Mouse (Mus musculus): ENCODE data around the gene Chd9.

The Chd9 gene

DNA sequence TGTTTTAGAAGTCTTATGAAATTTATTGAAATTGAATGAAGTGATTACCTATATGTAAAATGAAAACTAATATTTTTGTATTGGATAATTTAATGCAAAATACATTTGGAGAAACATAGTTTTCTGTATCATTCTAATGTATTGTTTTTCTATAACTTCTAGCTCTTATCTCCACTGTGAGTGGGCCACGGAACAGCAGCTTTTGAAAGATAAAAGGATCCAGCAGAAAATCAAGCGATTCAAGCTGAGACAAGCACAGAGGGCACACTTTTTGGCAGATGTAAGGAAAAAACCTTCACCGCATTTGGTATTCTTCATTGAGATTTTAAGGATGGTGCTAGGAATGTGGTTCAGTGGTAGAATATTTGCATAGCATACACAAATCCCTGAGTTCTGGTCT, 150.6 kb downstream of the Chd9 start:
- no peak for DNase-seq (ENCODE audit: low spot score)

DNA sequence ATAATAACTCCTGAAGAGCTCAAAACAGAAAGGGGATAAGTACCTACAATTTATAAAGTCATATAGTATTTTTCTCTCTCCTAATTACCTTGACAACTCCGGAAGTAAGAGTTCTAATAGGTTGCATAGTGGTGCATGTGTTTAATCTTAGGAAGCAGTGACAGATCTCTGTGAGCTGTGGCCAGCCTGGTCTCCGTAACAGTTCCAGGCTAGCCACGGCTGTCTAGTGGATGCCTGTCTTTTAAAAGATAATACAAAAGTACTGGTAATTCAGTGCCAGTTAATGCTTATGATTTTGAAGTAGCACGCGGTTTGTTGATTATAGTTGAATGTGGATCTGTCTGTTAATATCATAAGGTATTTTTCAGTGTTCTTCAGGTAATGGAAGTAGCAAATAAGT, 151.1 kb downstream of the Chd9 start:
- no peak for DNase-seq (ENCODE audit: low spot score)

DNA sequence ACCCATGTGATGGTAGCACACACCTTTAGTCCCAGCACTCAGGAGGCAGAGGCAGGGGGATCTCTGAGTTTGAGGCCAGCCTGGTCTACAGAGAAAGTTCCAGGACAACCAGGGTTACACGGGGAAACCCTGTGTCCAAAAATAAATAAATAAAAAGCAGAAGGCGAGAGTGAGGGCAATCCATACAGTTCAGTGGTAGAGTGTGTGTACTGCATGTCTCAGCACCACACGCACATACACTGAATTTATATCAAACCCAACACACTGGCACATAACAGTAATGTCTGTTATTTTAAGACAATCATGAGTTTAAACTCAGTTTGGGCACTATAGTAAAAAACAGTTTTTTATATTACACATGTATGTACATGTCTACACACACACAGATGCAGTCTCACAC, 153.9 kb downstream of the Chd9 start:
- no peak for DNase-seq (ENCODE audit: low spot score)

DNA sequence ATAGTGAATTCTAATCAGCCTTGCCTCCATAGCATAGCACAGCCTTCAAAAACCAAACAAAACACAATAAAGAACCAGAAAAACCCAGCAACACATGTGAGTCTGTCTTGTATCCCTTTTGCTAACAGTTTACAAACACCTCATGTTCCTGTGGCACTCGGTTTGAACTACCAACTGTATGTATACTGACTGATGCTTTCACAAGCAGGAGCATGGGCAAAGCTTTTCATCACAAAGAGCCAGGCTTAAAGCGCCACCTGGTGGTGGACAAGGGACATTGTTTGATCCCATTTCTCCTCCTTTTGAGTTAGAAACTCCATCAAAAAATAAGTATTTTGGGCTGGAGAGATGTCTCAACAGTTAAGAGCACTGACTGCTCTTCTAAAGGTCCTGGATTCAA, 191.6 kb downstream of the Chd9 start:
- peak; percentile 43 for DNase-seq (ENCODE audit: low spot score)

DNA sequence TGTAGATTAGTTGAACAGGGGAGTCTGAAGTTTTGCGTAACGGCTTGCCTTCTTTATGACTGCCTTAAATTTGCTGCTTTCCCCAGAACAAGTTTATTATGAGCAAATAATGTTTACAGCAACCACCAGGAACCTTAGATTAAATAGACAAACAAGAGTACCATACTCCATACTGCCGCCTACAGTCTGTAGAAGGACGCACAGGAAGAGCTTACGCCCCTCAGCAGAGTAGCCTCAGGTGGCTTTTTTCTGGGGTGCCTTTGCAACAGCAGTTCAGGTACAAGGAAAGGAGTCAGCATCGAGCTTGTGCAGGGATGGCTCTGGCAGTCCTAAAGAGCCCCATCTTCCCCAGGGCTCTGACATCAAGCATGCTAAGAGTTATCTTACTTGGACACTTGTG, 206.3 kb downstream of the Chd9 start:
- DNase-seq (ENCODE audit: low spot score) = no peak

DNA sequence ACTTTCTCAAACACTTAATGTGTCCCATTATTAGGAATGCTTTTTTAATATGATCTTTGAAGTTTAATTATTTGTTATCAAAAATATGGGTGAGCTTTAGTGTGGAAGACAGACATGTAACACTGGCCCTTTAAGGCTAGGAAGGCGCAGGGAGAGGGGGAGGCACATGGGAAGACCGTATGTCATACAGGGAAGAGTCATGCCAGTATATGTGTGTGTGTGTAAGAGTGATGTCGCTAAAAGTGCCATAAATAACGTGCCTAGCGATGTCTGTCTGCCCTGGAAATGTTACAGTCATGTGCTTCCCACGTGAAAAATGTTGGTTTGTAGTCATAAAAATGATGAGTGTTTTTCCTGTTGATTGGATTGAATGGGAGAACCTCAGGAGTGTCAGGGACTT, 208.8 kb downstream of the Chd9 start:
- no peak for DNase-seq (ENCODE audit: low spot score)

DNA sequence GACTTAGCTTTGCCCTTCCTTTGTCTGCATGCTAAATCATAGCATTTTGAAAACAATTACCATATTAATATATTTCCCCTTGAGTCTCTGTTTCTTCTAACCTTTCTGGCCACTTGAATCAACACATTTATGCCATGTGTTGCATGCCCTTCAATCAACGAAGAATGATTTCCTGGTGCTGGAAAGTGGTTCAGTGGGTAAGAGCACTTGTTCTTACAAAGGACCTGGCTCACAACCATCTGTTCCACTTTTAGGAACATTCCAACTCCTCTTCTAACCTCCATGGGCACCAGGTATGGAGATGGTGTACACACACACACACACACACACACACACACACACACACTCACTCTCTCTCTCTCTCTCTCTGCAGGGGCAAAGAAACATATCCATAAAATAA, 210.5 kb downstream of the Chd9 start:
- DNase-seq (ENCODE audit: low spot score) = no peak

DNA sequence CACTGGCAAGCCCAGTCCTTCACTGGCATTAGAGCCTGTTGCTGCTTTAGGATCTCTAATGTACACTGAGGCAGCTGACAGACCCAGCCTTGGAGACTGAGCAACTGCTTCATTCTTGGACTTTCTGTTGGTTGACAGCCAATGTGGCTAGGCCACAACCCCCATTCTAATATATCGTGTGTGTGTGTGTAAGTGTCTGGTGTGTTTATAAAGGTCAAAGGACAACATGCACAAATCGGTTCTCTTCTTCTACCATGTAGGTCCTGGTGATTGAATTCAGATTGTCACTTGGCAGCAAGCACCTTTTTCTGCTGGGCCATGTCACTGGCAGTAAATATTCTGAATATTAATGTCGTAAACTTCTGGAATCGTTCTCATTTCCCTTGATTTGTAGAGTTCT, 218.2 kb downstream of the Chd9 start:
- no peak for DNase-seq (ENCODE audit: low spot score)

DNA sequence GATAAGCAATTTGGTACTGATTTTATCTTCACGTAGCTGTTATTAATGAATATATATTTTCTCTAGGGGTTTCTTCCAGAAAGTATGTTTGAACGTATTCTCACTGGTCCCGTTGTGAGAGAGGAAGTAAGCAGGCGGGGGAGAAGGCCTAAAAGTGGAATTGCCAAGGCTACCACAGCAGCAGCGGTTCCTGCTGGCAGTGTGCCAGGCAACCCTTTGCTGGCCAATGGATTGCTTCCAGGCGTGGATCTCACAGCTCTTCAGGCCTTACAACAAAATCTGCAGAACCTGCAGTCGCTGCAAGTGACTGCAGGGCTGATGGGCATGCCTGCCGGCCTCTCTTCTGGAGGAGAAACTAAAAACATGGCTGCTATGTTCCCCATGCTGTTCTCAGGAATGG, 222.9 kb downstream of the Chd9 start:
- peak; percentile 78 for DNase-seq (ENCODE audit: low spot score)

DNA sequence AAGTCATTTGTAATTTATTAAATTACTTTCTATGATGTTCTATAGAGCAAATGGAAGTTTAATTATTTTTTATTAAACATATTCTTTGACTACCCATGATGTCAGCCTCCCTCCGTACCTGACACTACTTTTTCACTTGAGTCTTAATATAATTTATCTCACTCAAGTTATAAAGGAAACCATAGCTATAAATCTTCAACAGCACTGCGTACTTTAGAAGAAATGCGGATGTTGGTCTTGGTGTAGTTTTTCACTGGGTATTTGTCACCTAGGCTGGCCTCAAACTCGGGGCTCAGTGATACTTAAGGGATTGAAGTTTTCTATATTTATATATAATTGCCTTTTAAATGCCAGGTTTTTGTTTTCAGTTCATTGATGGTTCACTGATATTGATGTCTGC, 226.3 kb downstream of the Chd9 start:
- DNase-seq (ENCODE audit: low spot score) = no peak

DNA sequence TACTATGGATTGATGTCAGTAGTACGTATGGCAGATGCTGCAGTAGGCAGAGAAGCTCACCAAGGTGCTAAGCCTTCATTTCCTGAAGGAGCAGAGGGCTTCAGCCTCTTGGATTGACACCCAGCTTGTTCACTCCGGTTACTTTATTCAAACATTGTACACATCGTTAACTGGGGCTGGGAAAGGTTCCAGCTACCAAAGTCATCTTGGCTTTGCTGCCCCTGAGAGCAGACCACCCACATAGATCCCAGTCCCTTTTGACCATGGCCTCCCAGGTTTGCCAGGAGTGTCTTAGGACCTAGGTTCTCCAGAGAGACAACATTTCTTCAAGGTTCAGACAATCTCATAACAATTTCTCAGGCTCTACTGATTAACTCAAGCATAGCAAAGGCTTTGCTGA, 228.7 kb downstream of the Chd9 start:
- DNase-seq (ENCODE audit: low spot score) = no peak

DNA sequence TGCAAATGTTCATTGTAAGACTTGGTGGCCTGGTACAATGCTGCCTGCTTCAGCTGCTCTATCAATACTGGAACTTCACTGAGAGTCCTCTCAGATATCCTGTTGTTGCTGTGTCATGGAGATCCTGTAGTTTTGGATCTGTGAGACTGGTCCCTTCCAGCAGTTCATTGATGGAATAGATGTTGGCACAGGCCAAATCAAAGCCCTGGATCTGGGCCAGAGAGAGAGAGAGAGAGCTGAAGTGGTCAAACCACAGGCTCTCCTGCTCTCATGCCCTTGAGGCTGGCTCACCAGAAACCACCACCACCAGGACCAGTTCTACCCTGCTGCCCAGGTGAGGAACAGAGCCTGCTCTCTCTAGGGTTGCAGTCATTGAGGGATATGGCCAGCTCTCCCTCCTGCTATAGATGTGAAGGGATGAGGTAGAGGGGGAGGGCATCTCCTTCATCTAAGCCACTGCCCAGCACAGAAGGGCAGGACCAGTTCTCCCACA, 231.0 kb downstream of the Chd9 start:
- DNase-seq (ENCODE audit: low spot score) = no peak

DNA sequence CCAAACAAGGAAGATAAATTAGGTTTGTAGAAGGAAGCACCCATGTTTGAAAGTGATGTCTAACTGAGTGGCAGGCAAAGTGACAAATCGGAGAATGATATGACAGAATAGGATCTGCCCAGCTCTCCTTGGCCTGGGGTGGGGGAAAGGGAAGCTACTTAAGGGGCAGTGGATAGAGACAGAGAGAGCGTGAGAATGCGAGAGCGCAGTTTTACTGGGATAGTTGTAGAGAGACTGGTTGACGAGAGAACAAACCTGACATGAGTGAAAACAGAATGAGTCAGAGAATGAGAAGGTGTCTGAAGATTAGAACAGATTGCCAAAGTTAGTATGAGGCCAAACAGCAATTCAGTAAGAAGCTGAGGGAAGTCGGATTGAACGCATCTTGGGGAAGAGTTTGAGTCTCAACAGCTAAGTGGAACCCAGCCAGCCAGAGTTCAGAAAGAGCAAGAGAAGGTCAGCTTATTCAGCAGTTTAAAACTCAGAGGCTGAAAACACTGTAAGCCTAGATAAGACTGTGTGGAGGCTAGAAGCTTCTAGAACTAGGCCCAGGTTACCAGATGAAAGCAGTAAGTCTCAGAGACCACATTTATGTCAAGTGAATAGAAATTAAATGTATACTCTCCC, 231.8 kb downstream of the Chd9 start:
- no peak for DNase-seq (ENCODE audit: low spot score)

DNA sequence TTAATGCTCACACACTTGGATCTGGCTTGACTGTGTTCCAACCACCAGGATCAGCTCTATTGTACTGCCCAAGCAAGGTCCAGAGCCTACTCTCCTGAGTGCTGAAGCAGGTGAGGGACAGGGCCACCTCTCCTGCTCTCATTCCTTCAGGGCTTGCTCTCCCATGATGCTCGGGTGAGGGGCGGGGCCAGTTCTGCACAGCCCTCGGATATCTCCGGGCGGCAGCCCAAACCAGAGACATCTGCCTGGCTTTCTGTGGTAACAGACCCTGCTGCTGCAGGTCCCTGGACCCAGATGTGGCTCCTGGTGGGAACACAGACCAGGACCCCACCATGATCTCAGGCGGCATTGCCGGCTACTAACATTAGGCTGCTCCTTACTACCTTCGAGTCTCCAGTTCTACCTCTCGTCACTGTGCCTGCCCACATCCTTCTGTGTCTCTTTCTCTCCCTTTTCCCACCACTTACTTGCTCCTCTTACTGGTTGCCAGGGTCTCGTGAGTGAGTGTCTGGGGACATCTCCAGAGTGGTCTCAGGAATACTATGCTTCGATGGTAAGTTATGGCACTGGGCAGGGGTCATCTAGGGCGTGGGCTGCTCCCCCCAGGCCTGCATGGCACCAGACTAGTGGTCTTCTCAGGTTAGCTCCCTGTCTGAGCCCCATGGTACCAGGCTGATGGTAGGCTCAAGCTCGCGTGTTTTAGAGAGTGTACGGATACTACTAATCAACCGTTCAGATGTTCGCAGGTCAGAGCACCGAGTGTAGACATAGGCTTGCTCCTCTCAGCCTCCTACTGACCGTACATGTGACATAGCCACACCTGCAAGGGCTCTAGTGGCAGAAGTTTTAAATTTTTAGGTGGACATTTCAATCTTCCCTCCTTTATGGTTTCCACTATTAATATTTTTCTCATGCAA, 232.7 kb downstream of the Chd9 start:
- no peak for DNase-seq (ENCODE audit: low spot score)

DNA sequence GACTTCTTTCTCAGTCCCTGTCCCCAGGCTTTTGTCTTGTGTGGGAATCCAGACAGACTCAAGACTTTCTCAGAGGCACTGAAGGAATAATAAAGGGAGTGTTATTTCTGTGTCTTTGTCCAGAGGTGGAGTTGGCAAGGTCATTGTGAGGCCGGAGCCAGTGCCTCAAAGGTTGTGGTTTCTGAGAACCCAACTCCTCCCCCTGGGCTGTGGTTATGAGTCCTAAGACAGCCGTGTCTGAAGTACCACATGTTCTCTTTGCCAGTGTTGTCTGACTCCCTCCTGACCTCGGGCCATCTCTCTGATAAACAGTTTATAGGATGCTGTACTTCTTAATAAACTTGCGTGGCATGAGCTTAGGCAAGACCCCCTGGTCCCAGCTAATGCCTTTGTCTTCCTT, 237.0 kb downstream of the Chd9 start:
- DNase-seq (ENCODE audit: low spot score) = no peak

DNA sequence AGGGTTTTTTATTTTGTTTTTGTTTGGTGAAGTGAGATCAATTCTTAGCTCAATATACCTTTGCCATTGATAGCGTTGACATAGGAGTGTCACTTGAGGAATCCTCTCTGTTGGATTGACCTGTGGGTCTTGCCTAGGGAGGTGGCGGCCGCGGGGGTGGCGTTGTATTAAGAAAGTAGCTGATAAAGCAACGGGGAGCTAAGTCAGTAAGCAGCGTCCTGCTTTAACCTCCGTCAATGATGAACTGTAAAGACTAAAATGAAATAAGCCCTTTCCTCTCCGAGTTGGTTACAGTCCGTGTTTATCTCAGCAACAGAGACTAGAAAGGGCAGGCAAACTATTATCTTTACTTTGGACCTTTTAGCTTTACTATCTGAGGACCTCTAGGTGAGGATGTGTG, 241.3 kb downstream of the Chd9 start:
- DNase-seq (ENCODE audit: low spot score) = peak; percentile 25

DNA sequence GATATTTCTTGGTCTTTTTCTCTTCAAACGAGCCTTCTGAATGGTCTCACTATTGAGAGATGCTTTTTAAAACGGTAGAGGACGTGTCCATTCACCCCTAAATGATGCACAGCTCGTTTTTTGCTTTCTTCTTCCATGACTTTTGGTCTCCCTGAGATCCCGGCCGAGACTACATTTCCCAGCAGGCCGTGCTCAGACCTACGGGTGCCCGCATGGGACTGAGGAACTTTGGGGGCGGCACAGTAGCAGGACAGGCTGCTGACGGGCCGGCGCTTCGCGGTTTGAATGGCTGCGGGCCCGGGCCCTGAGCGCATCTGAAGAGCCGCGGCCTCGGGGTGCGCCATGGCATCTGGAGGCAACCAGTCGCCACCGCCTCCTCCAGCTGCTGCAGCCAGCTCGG, 241.7 kb downstream of the Chd9 start, which contains the start of gene Rbl2:
Gene Rbl2, plus strand, starts transcription at position 224 of the 400 bp plus-strand sequence.
- DNase-seq (ENCODE audit: low spot score) = peak; percentile 92

DNA sequence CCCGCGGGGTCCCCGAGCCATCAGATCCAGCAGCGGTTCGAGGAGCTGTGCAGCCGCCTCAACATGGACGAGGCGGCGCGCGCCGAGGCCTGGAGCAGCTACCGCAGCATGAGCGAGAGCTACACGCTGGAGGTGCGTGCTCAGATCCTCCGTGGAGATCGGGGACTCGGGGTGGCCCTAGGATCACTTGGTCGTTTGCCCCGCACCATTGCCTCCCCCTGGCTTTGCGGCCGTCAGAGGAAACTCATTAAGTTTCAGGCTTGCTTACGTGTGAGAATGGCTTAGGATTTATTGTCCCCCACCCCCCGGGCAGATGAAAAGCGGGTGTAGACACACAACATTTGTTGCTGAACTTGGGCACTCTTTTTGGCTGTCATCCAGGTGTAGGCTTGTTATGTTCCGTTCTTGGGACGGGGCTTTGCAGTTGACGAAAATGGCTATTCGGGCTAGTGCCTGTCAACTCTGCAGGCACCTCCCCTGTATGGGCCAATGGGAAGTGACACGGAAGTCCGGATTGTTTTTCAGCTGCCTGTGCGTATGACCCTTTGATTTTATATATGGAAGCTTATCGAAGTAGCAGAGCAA, 242.2 kb downstream of the Chd9 start:
- DNase-seq (ENCODE audit: low spot score) = peak; percentile 65

DNA sequence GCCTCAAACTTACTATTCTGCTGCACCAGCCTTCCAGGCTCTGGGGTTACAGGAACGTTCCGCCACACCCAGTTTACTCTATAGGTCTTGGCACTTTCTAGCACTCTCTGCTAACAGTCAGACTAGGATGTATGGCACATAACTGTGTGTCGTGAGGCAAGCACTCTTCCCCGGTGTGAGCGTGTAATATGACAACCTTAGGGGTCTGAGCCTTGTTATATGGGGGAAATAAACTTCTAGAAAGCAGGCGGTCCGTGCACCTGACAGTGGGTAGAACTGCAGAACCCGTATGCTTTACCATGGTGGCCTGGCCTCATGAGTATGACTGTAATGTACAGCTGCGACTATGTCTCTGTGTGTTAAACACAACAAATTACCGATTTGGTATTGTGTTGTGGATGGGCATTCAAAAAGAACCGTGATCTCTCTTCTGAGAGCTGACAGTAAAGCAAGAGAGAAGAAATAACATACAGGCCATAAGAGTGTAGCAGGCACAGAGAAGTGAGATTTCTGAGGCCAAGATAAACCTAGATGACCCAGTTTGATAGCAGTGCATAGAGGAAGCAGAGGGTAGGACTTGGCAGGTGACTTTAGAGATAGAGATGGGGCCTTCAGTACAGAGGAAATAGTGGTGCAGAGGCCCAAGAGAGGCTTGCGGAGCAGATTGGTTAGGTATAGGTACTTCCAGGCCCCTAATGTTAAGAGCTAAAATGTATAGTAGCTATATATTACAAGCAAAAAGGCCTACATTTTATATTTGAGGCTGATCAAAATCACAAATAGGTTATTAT, 249.1 kb downstream of the Chd9 start:
- DNase-seq (ENCODE audit: low spot score) = no peak

DNA sequence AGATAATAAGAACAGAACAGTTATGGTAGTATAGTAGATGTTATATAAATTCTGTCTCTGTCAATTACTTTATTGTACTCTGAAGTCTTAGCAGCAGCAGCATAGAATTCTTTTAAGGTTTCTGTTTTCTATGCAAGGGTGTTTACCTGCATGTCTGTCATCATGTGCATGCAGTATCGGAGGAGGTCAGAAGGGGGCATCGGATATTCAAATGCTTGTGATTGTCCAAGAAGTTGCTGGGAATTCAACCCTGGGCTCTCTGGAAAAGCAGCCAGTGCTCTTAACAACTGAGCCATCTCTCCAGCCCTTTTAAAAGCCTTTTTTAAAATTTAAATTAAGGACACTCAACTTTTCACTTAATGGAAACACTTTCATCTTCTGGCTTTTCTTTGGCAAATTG, 251.5 kb downstream of the Chd9 start:
- no peak for DNase-seq (ENCODE audit: low spot score)

DNA sequence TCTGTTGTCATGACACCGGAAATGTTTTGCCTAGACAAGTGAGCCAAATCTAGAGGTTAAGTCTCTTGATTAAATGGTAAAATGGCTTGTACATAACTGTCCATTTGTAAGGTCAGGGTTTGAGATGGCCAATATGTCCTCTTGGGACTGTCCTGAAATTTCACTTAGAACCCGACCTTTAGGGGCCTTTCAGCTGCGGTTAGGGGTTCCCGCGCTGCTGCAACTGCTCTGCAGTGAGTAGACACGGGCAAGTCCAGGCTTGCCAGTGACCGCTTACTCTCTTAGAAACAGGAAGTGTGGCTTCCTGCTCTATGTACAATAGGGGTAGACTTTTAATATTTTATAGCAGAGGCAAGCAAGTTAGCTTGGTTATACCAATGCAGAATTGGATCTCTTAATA, 253.8 kb downstream of the Chd9 start:
- no peak for DNase-seq (ENCODE audit: low spot score)

DNA sequence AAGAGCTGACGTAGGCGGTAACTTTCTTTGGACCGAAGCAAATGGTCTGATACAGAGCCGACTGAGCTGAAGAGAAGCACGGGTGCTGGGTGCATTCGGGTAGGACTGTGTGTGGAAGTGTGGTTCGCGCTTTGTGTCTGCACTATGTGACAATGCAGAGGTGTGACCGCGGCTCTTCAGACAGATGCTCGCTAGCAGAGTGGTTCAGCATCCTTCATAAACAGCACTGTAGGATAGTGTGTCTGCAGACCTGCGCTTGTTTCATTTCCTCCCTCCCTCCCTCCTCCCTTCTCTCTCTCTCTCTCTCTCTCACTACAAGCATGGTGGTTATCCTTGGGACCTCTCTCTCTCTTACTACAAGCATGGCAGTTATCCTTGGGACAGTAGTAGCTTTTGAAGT, 254.3 kb downstream of the Chd9 start:
- no peak for DNase-seq (ENCODE audit: low spot score)

All from ovary, postnatal 36 days (tissue).